Mouse (Mus musculus): Measurements from ENCODE around the gene Ppm1n. TPM values are rescaled to one million over a fixed set of nuclear protein-coding genes. Genes with fewer than 3 reads are reported as not detected.

Ppm1n gene
- polyA plus RNA-seq, 1 experiment from 2014 or later: 0.16 TPM

DNA sequence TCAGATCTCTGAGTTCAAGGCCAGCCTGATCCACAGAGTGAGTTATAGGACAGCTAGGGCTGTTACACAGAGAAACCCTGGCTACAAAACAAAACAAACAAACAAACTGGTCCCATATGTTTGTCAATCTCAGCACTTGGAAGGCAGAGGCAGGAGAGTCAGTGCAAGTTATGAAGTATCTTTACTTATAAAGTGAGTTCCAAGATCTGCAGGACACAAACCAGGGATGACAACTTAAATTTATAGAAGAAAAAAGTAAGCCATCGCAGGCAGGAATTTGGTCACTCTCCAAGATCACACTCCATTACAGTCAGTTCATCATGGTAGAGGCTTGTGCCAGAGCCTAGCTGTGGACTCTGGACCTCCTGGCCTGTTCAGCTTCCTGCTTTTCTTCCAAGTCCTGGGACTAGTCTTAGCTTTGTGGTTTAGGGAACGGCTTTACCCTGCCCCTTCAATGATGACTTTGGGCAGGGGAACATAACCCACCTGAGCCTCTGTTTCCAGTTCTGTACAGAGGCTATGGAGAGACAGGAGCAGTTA is 49.8 kb downstream of the Ppm1n start:
- Histone ChIP-seq H3K4me3 (no peak overlapping the region; the same call in 1 of the 2 replicates), H3K9me3 (replicated peaks) (no peaks in the 10 kb centered on the region), H3K36me3 (peaks cover 47% of the 10 kb centered on the region), H3K27ac (no peak overlapping the region), H3K4me1 (peaks cover 22% of the 10 kb centered on the region), H3K27me3 (ENCODE audit: low read depth, poor library complexity, severe bottlenecking) (no peaks in the 10 kb centered on the region)
- no peak for DNase-seq (ENCODE audit: low spot score)
- WGBS: 96% methylated on average over 2 of the region's 2 CpGs

DNA sequence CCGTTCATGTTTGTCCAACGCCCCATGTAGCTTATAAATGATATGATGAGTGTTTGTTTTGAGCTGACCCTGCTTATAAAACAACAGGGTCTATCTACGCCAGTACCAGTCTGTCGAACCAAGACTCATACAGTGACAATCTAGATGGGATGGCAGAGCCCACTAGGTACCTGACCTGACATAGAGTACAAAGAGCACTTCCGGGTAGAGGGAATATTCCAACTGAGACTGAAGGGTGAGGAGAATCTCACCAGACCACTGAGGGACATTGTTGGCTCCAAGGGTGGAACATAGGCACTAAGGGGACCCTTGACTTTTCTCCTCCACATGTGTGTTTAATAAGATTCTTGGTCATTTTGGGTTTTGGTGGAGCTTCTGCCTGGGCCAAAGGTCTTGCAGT is 50.5 kb downstream of the Ppm1n start:
- peak overlapping the region; percentile 68 for H3K4me3 ChIP-seq
- peaks cover 49% of the 10 kb centered on the region for H3K36me3 ChIP-seq
- no peaks in the 10 kb centered on the region for H3K27me3 ChIP-seq (ENCODE audit: low read depth, poor library complexity, severe bottlenecking)
- H3K9me3 ChIP-seq (replicated peaks): no peaks in the 10 kb centered on the region
- H3K4me1 ChIP-seq: peaks cover 22% of the 10 kb centered on the region
- H3K27ac ChIP-seq: peak overlapping the region; percentile 96; the same call in 1 of the 2 replicates
- WGBS: 50% methylated on average over 5 of the region's 5 CpGs
- no peak for DNase-seq (ENCODE audit: low spot score)

DNA sequence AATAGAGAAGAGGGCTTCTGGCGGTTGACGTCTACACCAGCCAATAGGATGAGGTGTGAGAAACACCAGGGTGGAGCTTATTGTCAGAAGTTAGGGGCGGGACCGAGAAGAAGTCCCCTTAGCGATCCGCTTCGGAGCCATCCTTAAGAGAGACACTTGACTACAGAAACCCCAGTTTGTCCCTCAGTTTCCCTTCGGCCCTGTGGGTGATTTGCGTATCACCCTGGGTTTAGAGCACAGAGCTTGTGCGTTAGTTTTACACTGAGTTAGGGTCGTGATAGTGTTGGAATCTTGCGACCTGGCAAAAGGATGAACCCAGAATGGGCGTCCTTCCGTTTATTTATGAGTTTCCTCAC is 51.1 kb downstream of the Ppm1n start:
- Histone ChIP-seq H3K27me3 (ENCODE audit: low read depth, poor library complexity, severe bottlenecking) (no peaks in the 10 kb centered on the region), H3K4me3 (peak overlapping the region; percentile 68), H3K27ac (peak overlapping the region; percentile 96), H3K9me3 (replicated peaks) (no peaks in the 10 kb centered on the region), H3K4me1 (peaks cover 22% of the 10 kb centered on the region), H3K36me3 (peaks cover 52% of the 10 kb centered on the region)
- WGBS: under 1% methylated on average over 14 of the region's 14 CpGs
- no peak for DNase-seq (ENCODE audit: low spot score)

DNA sequence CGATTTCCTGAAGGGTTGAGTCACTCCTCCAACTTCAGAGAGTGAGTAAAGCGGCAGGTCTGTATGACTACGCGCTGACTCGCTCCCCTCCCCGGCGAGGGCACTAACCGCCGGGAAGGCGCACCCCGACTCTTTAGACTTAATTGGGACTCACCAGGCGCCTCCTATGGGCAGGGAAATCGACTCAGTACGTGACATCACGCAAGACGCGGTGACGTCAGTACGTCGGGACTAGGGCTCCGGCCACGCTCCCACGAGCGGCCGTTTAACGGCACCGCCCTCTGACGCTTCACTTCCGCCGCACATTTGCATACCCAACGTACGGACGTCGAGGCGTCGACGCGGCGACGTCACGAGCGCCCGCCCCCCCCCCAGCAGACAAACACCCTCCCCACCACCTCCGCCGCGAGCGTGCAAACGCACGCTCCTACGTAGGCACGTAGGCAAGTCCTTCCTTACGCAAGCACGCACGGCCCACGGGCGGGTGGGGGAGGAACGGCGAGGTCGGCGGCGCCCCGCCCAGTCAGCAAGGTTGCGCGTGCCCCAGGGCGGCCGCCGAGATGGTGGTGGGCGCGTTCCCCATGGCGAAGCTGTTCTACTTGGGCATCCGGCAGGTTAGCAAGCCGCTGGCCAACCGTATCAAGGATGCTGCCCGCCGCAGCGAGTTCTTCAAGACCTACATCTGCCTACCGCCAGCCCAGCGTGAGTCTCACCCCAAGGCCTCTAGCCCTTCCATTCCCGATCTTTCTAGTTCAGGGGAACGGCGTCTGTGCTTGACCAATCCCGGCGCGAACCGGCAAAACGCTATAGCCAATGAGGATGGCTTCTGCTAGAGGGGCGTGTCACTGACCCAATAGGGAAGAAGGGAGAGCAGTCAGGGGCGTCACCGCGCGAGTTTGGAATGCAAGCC is 51.7 kb downstream of the Ppm1n start, which contains the start of gene Opa3:
Opa3 (plus strand) TSS at position 452 of the 910 bp plus-strand sequence.
- Histone ChIP-seq H3K4me3 (peak within 1 kb of the TSS; percentile 68), H3K36me3 (peaks cover 55% of the 10 kb centered on the region), H3K4me1 (peaks cover 22% of the 10 kb centered on the region), H3K9me3 (replicated peaks) (no peaks in the 10 kb centered on the region), H3K27ac (peak within 1 kb of the TSS; percentile 96), H3K27me3 (ENCODE audit: low read depth, poor library complexity, severe bottlenecking) (no peaks in the 10 kb centered on the region)
- DNase-seq (ENCODE audit: low spot score): peak; percentile 100
- under 1% methylated on average over 90 of the region's 91 CpGs for WGBS

DNA sequence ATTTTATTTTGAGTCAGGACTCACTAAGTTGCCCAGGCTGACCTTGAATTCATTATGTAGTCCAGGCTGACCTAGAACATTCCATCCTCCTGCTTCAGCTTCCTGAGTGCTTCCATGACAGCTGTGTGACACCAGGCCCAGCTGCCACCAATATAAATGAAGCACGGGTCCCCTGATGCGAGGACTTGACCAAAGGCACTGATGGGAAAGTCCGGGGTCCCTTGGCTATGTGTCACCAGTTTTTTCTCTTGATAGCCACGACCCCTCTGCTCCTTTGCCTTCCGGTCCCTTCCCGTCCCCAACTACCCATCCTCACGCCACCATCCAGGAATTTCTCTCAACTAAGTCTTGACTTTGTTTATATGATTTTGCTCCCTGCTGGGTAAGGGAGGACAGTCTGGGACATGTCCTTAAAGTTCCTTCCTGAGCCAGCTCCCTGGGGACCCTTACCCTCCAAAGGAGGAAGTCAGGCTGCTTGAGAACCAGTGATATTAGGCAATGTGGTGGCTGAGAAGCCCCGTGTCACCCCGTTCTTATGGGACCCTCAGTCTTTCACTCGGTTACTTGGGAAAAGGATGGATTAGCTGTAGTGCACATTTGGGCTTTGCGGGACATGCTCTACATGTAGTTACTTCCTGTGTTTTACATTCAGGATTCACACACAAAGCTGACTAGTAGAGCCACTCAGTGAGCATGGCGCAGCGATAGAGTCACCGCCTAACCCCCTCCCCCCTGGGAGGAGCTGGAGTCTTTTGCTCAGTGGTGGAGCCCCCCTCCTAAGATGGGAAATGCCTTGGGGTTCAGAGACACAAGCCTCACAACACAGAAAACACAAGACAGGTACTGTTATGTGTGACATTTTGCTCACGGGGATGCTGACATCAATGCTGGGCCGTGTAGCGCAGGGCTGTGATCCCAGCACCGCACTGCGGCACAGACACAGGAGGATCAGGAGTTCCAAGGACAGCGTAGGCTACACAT is 52.8 kb downstream of the Ppm1n start:
- WGBS: 19% methylated on average over 20 of the region's 20 CpGs
- no peak for DNase-seq (ENCODE audit: low spot score)
- Histone ChIP-seq H3K36me3 (peaks cover 60% of the 10 kb centered on the region), H3K27ac (peak overlapping the region; percentile 96), H3K27me3 (ENCODE audit: low read depth, poor library complexity, severe bottlenecking) (no peaks in the 10 kb centered on the region), H3K4me3 (peak overlapping the region; percentile 68), H3K9me3 (replicated peaks) (no peaks in the 10 kb centered on the region), H3K4me1 (peaks cover 22% of the 10 kb centered on the region)

Other genes with a start within 250 kb of the Ppm1n start
- not detected in 2 replicates for gene Rsph6a, start 225.4 kb downstream of the Ppm1n start, polyA plus RNA-seq (2016; fragmentation: Nextera tagmentation; extraction: Ambion mirVana)
- gene Dmwd, start 203.8 kb downstream of the Ppm1n start, polyA plus RNA-seq (2016; fragmentation: Nextera tagmentation; extraction: Ambion mirVana): 20.0 and 21.4 TPM in 2 replicates
- 7.2 and 8.7 TPM in 2 replicates for gene Dmpk, start 196.2 kb downstream of the Ppm1n start, polyA plus RNA-seq (2016; fragmentation: Nextera tagmentation; extraction: Ambion mirVana)
- gene Six5, start 185.5 kb downstream of the Ppm1n start, polyA plus RNA-seq (2016; fragmentation: Nextera tagmentation; extraction: Ambion mirVana): 5.7 and 7.5 TPM in 2 replicates
- 1.1 and 2.2 TPM in 2 replicates for gene Gm4969, start 161.7 kb downstream of the Ppm1n start, polyA plus RNA-seq (2016; fragmentation: Nextera tagmentation; extraction: Ambion mirVana)
- gene Fbxo46, start 160.2 kb downstream of the Ppm1n start, polyA plus RNA-seq (2016; fragmentation: Nextera tagmentation; extraction: Ambion mirVana): 15.2 and 19.6 TPM in 2 replicates
- 12.5 and 14.4 TPM in 2 replicates for gene Qpctl, start 130.8 kb downstream of the Ppm1n start, polyA plus RNA-seq (2016; fragmentation: Nextera tagmentation; extraction: Ambion mirVana)
- 176 and 199 TPM in 2 replicates for gene Snrpd2, start 130.3 kb downstream of the Ppm1n start, polyA plus RNA-seq (2016; fragmentation: Nextera tagmentation; extraction: Ambion mirVana)
- 0.06 and 0.09 TPM in 2 replicates for gene Gipr, start 113.9 kb downstream of the Ppm1n start, polyA plus RNA-seq (2016; fragmentation: Nextera tagmentation; extraction: Ambion mirVana)
- 3.2 and 6.4 TPM in 2 replicates for gene Eml2, start 103.6 kb downstream of the Ppm1n start, polyA plus RNA-seq (2016; fragmentation: Nextera tagmentation; extraction: Ambion mirVana)
- 6.5 and 8.5 TPM in 2 replicates for gene Gpr4, start 67.5 kb downstream of the Ppm1n start, polyA plus RNA-seq (2016; fragmentation: Nextera tagmentation; extraction: Ambion mirVana)
- gene Opa3, start 51.7 kb downstream of the Ppm1n start, polyA plus RNA-seq (2016; fragmentation: Nextera tagmentation; extraction: Ambion mirVana): 45.7 and 48.7 TPM in 2 replicates
- gene Vasp, start 8.2 kb downstream of the Ppm1n start, polyA plus RNA-seq (2016; fragmentation: Nextera tagmentation; extraction: Ambion mirVana): 68.1 and 75.7 TPM in 2 replicates
- gene Rtn2, start 2.6 kb upstream of the Ppm1n start, polyA plus RNA-seq (2016; fragmentation: Nextera tagmentation; extraction: Ambion mirVana): 5.5 and 5.6 TPM in 2 replicates
- gene Fosb, start 30.0 kb upstream of the Ppm1n start, polyA plus RNA-seq (2016; fragmentation: Nextera tagmentation; extraction: Ambion mirVana): 0.04 and 0.11 TPM in 2 replicates
- gene Ercc1, start 64.7 kb upstream of the Ppm1n start, polyA plus RNA-seq (2016; fragmentation: Nextera tagmentation; extraction: Ambion mirVana): 97.8 and 101 TPM in 2 replicates
- gene Cd3eap, start 79.4 kb upstream of the Ppm1n start, polyA plus RNA-seq (2016; fragmentation: Nextera tagmentation; extraction: Ambion mirVana): 28.3 and 31.4 TPM in 2 replicates
- 6.5 and 7.0 TPM in 2 replicates for gene Ppp1r13l, start 79.7 kb upstream of the Ppm1n start, polyA plus RNA-seq (2016; fragmentation: Nextera tagmentation; extraction: Ambion mirVana)
- 25.6 and 26.6 TPM in 2 replicates for gene Ercc2, start 101.9 kb upstream of the Ppm1n start, polyA plus RNA-seq (2016; fragmentation: Nextera tagmentation; extraction: Ambion mirVana)
- 3.3 and 4.4 TPM in 2 replicates for gene Klc3, start 124.0 kb upstream of the Ppm1n start, polyA plus RNA-seq (2016; fragmentation: Nextera tagmentation; extraction: Ambion mirVana)
- gene Ckm, start 124.7 kb upstream of the Ppm1n start, polyA plus RNA-seq (2016; fragmentation: Nextera tagmentation; extraction: Ambion mirVana): not detected in 2 replicates
- 7.6 and 8.0 TPM in 2 replicates for gene Mark4, start 178.8 kb upstream of the Ppm1n start, polyA plus RNA-seq (2016; fragmentation: Nextera tagmentation; extraction: Ambion mirVana)
- gene Exoc3l2, start 183.3 kb upstream of the Ppm1n start, polyA plus RNA-seq (2016; fragmentation: Nextera tagmentation; extraction: Ambion mirVana): 1.2 and 1.7 TPM in 2 replicates
- 2.3 and 2.4 TPM in 2 replicates for gene Bloc1s3, start 228.3 kb upstream of the Ppm1n start, polyA plus RNA-seq (2016; fragmentation: Nextera tagmentation; extraction: Ambion mirVana)
- 74.0 and 90.5 TPM in 2 replicates for gene Trappc6a, start 228.3 kb upstream of the Ppm1n start, polyA plus RNA-seq (2016; fragmentation: Nextera tagmentation; extraction: Ambion mirVana)
- 0.10 and 0.11 TPM in 2 replicates for gene Nkpd1, start 237.8 kb upstream of the Ppm1n start, polyA plus RNA-seq (2016; fragmentation: Nextera tagmentation; extraction: Ambion mirVana)

All from limb, embryonic 10.5 days (tissue).